Mouse (Mus musculus): ENCODE measurements around the gene Aldh1a2.
A peak's percentile ranks its signal among the peaks of the same experiment; 100 is the strongest.

The Aldh1a2 gene

DNA sequence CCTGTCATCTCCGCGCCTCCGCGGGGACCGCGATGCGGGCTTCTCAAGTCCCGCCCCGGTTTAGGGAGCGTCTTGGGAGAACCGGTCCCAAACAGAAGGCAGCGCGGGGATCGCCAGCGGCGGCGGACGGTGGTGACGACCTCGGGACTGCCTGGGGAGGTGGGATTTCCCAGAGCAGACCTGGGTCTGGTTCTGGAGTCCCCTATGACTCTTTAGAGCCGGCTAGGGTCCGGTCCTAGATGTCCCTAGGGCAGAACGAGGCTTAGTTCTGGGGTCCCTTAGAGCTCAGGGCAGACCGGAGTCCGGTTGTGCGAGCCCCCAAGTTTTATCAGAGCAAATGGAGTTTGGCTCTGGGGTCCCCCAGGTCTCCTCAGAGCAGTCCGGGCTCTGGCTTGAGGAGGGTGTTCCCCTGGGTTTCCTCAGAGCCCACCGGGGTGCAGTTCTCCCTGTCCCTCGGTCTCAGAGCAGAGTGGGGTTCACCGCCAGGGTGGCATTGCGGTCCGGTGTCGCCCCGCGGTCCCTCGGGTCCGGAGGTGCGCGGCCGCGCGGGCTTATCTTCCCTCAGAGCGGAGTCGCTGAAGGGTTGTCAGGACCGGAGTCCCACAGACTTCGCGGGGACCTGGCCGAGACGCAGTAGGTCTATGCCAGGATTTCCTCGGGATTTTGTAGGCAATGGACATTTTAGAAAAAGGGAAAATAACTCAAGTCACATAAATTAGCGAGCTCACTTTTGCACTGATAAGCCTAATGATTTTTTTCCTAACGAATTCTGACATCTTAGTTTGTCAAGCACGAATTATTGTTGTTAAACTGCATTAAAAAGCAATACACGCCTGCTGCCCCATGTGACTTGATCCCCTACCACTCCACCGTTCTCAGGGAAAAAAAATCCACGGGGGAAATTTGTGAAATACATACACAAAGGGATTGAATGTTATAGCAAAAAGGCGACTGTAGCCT lies 727 bp downstream of the Aldh1a2 start:
- DNase-seq (ENCODE audit: low spot score in 2 of 2): peak in 1 of 2 experiments; percentile 5

DNA sequence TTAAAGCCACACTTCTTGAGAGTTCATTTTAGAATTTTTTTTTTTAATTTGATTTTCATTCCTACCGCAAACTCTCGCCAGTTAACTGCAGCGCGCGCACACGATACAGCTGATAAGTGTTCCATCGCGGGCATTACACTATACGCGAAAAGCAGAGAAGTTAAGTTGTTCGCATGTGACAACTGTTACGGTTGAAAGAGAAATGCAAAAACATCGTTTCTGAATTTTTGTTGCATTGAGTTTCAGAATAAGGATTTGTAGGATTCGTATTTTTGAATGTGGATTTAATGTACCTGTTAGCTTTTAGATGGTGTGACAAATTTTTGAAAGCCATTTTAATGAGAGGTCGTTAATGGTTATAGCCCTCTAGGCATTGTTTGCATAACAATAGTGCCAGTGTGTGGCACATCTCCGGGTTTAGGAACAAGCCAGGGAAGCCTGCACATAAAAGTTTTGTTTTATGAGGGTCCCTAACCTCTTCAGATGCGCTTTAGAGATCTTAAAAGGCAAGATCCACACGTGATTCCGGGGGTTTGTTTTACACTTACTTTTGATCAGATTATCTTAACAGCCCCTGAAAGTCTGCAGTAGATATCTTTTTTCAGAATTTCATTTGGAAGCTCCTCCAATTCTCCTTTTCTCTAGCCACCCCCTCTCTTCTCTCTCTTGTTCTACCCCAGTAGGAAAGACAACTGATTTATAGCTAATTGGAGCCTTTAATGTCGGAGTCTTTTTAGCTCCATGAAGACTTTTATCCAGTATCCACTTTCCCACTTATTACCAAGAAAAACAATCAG lies 1.6 kb downstream of the Aldh1a2 start:
- no peak for DNase-seq (ENCODE audit: low spot score in 2 of 2)

DNA sequence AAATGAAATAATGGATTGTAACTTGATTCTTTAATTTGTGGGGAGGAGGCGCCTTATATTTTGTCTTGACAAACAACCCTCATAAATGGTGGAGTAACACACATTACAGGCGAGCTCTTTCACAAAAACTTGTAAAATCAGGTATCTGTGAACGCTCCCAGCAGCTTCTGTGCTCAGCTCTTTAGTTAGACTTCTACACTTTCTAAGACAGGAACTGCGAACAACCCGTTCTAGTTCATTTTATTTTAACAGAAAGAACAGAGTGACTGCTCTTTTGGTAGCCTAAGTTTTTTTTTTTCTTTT lies 2.2 kb downstream of the Aldh1a2 start:
- DNase-seq (ENCODE audit: low spot score in 2 of 2): no peak

DNA sequence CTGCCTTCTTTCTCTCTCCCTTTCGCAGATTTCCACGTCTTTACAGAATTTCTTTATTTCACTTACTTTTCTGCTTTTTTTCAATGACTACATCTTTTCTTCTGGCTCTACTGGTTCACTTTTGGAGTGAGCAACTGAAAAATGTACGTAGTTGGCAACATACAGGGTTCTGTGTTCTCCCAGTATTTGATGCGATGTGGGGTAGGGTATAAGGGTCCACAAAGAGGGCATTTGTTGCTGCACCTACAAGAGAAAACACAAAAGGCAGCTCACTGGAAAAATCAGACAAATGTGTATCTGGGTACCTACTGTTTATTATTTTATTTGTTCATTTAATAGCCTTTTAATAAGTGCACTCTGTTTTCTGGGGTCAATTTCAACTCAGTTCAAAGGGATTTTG lies 3.6 kb downstream of the Aldh1a2 start:
- DNase-seq (ENCODE audit: low spot score in 2 of 2): no peak

DNA sequence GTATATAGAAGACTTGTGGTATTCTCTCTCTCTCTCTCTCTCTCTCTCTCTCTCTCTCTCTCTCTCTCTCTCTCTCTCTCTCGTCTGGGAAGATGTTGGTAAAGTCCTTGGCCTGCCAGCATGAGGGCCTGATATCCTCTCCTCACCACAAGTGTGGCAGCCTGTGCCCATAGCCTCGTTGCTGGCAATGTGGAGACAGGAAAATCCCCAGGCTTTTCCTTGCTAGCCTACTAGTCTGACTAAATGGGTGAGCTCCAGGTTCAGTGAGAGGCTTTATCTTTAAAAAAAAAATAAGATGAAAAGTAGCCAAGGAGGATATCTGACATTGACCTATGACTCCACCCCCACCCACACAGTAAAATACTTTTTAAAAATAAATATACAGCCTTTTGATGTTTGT lies 4.8 kb downstream of the Aldh1a2 start:
- no peak for DNase-seq (ENCODE audit: low spot score in 2 of 2)

DNA sequence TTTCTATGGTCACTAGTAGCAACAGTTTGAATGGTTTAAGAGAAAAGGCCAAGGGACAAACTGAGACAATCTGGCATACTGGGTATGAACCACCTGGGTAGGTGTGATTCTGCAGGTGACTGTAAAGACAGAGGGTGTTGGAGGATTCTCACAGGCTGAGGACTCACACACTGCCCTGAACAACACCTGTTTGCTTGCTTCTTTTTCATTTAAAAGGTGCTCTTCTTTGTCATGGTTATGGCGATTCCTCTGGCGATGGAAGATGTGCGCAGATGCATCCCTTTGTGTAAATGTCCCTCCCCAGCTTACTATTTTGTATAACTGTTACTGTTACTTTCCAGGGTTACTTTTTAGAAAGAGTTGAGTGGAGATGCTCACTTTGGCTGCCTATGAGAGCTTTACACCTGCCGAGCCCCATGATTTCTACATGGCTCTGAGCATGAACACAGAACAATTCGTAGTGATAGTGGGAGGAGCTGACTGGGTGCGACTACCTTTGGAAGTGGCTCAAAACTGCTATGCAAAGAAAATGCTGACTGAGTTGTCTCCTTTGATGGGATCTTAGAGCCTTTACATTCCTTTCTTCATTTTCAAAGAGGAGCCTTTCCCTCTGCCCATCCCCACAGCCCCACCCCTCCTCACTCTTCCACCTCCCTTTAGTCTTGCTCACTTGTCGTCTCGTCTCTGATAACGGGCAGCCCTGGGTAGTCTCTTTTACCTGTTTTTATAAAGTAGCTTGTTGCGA lies 11.8 kb downstream of the Aldh1a2 start:
- no peak for DNase-seq (ENCODE audit: low spot score in 2 of 2)

DNA sequence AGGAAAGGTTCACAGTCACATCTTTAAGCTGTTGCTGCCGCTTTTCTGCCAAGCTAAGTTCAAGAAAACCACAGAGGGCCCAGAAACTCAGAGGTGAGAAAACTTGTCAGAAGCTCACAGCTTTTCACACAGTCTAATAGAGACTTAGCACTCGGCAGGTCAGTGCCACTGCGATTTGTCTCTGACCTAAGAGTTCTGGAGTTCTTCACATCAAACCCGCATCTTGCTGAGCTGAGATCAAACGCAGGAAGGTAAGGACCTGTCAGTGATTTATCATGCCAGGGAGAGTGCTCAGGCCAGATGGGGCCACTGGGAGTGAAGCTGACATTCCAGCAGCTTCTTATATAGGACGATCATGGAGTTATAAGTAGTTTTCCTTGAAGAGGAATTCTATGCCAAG lies 14.4 kb downstream of the Aldh1a2 start:
- no peak for DNase-seq (ENCODE audit: low spot score in 2 of 2)

DNA sequence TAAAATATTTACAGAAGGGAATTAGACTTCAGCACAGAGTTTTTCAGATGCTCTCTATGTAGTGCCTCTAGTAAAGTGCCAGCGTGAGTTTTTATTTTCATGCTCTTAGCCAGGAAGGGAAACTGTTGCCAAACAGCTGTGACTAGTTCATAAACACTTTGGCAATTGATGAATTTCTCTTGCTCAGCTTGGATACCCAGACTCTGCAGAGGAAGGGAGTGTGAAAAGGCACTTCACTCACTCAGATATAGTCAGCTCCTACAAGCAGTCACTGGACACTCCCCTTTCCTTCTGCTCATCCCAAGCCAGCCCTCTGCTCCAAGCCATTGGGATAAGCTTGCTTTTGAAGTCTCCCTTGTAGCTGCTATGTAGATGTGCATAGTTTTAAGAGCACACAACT lies 21.0 kb downstream of the Aldh1a2 start:
- no peak for DNase-seq (ENCODE audit: low spot score in 2 of 2)

DNA sequence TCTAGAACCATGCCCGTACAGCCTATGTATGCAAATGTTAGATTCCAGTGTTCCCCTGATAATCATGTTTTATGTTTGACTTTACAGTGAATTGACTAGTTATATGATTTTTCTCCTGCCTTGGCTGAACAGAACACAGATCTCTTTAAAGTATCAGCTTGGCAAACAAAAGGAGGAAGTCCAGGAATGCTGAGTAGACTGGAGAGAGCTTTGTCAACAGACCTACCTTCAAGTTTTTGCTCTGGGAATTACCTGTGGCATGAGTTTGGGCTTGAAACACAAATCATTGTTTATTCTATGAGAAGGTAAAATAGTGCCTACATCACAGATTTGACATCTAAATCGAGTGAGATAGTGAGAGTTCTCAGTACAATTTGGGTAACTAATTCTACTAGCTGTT lies 24.3 kb downstream of the Aldh1a2 start:
- DNase-seq (ENCODE audit: low spot score in 2 of 2): no peak

DNA sequence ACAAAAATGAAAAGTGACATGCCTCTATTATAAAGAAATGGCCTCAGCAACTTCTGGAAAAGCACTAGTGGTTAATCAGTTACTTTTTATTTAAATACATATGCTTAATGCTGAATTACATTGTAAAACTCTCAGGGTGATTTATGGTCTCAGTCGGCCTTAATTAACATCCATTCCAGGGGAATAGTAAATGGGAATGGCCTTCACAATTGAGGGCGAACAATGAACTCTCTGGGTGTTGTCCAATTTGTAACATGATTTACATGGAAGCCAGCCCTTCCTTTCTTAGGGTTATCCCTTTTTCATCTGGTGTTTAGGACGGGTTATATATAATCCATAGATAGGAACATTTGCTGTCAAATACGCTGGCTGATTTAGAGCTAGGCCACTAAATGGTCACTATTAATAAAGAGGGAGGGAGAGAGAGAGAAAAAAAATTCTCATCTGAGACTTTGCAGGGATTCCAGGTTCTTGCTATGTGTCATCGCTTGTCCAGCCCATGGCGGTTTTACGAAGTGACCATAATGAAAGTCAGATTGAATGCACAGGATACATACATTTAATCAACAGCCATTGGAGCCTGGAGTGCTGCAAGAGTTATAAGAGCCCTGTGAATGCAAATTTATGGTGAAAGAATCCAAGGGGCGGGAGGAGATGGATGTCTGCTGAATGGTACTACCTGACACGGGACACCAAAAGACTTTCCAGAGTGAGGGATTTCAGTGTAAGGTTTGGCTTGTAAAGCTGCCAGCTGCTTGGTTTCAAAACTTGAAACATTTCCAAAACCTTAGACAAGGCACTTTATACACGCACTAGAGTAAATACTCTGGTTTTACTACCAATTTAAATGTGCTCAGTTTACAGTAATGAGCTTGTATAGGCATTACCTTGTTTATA lies 26.2 kb downstream of the Aldh1a2 start:
- no peak for DNase-seq (ENCODE audit: low spot score in 2 of 2)

DNA sequence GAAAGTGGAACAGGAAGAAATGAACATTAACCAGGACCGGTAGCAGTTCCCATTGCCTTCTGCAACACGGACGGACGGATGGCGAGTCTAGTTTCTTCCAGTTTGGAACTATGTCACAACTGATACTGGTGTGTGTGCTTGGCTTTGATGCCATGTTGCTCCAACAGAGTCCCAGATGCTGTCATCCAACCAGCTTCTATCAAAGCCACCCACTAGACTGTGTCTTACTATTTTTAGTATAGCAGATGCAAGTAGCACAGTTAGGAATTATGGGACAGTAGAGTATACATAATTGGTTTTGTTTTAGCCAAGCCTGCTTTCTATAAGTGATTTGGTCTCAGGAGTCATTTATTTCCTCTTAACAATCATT lies 26.8 kb downstream of the Aldh1a2 start:
- no peak for DNase-seq (ENCODE audit: low spot score in 2 of 2)

DNA sequence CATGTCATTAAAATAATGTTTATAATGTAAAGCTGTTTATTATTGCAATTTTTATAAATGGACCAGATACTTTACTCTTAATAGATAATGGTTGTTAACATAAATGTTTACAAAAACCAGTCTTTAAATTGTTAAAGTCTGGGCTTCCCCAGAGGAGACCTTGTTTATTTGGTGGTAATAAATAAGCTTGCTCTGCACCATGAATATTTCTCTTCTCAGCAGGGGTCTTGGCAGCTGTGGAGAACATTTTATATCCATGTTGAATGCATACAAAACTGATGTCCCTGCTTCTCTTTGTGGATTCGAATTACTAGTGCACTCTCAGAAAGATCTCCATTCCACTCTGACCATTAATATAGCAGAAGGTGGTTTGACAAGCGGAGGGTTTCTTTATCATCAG lies 38.8 kb downstream of the Aldh1a2 start:
- no peak for DNase-seq (ENCODE audit: low spot score in 2 of 2)

DNA sequence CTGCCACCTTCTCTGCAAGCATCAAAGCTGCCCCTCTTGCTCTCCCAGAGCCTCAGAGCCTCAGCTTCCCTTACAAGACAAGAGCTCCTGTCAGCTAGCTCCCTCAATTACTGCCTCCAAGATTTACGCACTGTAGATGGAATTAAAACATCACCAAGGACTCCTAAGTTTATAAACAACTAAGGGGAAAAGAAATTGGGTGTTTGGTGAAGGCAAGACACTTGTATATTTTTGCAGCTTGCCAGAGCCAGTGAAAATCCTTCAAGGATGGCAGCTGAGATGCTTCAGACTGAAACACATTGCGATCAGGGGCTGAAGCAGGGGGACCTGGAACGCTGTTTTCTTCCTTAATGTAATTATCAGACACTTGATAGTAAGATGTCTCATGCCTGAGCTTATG lies 47.1 kb downstream of the Aldh1a2 start:
- no peak for DNase-seq (ENCODE audit: low spot score in 2 of 2)

DNA sequence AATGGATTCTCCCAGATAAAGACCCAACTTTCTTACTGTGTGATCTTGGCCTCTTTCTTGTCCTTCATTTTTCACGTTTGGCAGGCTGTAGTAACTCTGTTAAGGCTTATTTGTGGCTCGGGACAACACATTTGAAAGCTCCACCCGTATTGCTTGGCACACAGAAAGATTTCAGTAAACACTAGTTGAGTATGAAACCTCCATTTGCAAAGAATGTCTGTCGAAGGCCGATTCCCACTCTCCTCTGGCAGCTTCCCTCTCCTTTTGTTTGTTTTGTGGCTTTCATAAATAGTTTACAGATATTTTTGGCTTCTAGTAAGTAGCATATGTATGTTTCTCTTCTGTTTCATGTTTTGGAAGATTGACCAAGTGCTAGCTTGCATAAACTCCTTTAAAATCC lies 54.1 kb downstream of the Aldh1a2 start:
- DNase-seq (ENCODE audit: low spot score in 2 of 2): no peak

DNA sequence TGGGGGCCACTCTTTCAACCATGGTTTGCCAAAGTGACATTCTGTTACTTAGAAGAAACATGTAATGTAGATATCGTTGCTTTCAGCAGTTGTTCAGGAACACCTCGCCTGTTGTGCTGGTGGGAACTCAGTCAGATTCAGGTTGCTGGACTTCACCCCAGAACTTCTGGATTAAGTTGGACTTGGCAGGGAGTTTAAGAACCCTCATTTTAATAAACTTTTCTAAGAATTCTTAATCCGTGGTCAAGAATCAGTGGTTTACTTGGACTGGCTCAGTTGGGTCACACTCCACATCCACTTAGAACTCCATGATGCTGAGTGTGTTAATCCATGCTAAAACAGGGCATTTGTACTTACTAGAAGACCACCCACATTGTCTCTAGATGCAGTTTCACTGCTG lies 54.6 kb downstream of the Aldh1a2 start:
- no peak for DNase-seq (ENCODE audit: low spot score in 2 of 2)

DNA sequence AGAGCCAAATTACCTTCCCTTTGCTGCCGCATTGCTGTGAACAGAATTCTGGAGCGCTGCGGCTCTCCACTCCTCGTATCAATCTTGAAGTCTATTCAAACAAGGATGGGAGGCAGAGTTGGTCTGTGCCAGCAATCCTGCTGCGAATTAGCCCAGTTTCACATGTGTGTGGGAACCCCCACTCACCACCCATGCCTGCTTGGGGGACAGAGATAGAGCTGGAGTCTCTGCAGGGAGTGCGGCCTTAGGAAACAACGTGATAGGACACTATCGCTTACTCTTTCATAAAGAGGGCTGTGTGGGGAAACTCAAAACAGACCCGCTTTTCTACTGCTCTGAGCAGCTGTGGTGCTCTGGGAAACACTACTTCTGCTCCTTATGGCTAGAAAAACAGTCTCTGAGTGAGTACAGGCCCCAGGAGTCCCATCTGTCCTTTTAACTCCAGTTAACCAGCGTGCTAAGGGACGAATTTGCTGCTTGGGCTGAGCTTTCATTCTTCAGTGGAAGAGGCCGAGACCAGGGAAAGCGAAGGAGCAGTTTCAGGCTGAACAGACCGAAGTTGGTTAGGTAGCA lies 60.6 kb downstream of the Aldh1a2 start:
- DNase-seq (ENCODE audit: low spot score in 2 of 2): no peak

DNA sequence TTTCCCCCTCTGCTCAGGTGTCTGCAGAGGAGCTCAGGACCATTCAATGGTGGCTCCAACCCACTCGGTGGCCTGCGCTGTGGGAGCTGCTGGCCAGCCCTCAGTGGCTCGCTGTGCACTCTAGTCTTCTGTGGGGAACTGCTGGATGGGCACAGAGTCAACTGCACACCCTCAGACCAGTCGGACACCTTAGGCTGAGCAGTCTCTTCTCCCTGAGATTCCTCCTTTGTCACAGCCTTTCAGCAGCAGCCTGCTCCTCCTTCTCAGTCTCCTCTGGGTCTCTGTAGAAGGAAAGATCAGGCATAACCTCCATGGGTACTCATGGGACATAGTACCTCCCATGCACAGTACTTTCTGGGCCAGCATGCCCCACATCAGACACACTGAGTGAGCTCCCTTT lies 63.2 kb downstream of the Aldh1a2 start:
- DNase-seq (ENCODE audit: low spot score in 2 of 2): no peak

DNA sequence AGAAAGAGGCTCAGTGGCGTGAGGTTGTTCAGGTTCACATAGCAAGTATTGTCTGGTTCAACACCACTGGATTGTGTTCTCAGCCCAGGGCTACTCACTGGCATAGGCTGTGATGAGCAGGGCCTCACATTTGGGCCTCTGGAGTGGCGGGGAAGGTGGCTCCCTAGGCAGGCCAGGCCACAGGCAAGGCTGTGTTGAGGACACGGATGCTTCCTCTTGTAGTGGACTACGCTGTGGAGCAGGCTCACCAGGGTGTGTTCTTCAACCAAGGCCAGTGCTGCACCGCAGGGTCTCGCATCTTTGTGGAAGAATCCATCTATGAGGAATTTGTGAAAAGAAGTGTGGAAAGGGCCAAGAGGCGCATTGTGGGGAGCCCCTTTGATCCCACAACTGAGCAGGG lies 67.6 kb downstream of the Aldh1a2 start:
- no peak for DNase-seq (ENCODE audit: low spot score in 2 of 2)

DNA sequence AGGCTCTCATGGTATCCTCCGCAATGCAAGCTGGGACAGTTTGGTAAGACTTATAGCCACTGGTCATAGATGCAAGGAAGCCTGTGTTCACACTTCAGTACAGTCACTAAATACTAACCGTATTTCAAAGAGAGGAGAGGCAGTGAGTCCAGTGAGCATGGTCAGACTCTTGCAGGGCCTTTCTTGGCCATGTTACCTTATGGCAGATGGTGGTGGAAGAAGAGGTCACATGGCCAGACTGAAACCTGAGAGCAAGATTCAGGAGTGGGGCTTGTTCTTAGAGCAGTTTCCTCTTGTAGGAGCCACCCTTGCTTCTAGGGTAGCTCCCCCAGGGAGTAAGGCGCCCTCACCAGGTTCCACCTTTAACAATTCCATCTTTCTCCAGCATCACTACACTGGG lies 69.6 kb downstream of the Aldh1a2 start:
- DNase-seq (ENCODE audit: low spot score in 2 of 2): no peak

DNA sequence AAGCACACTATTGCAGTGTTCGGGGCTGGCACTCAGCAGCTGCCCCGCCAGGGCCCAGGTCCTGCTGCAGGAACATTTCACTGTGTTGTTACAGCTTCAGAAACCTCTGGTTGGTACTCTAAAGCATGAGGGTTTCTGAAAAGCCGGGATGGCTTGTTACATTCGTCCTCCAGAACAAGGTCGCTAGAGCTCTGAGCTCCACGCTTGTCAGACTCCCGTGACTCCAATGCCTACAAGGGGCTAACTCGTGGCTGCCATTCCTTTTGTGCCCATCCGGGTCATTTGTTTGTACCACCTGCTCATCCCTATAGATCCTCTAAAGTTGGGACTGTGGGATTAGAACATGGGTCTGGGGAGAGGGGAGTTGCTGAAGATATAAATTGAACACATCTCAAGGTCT lies 70.8 kb downstream of the Aldh1a2 start:
- no peak for DNase-seq (ENCODE audit: low spot score in 2 of 2)

DNA sequence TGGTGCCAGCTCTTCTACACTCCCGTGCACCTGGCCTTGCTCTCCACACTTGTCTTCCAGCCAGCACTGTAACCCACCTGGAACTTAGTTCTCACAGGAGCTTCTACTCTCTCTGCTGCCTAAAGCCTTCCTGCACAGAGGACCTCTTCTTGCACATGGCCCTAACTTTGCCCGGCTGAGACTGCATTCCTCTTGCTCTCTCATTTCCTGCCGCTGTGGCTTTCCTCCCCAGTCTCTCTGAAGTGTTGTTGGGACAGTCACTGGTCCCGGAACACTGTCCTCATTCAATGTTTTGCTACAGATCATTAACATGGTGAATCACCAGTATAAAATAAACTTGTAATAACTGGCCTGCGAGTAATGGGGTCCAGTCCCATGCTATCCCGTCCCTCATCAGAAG lies 73.1 kb downstream of the Aldh1a2 start:
- no peak for DNase-seq (ENCODE audit: low spot score in 2 of 2)
